Mouse (Mus musculus): ENCODE measurements around the gene D10Jhu81e.

DNA sequence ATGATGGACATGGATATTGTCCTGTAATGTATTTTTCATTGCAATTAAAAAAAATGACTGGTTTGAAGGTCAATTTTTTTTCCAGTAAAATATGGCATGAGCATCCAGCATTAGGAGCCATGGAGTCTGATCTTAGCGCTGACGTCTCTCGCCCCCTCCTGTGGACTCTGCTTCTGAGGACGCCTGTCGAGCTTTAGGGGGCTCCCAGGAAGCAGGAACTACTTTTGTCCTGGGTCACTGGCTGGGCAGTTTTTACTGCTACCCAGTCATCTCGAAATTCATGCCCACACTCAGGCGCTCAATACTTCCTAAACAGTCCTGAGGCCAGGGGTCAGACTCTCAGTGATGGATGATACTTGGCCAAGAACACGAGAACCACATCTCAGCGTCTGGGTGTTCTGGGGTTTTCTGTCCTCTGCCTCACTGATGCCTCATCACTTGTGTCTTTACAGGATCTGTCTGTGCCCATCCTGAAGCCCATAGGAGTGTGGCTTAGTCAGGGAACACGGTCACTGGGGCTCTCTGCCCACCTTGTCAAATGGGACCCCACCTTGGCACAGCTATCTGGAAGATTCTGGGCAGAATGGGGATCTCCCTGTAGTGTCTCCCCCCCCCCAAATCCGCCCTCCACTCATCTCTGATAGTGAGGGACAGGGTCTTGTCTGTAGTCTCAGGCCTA is 29.9 kb downstream of the D10Jhu81e start:
- TF ChIP-seq EP300 (IDR thresholded peaks at IDR 0.05; ENCODE audit: insufficient read depth, low read depth, low read length): no peak
- no peak for TF ChIP-seq CTCF (IDR thresholded peaks at IDR 0.05; ENCODE audit: low read depth, low read length)

All from ES-Bruce4 (cell line).